Mouse (Mus musculus): ENCODE data around the gene Otulin. TPM values are rescaled to one million over a fixed set of nuclear protein-coding genes. Genes with fewer than 3 reads are reported as not detected.

Gene Otulin
- polyA plus RNA-seq, 1 experiment from 2014 or later = 36.8 TPM

DNA sequence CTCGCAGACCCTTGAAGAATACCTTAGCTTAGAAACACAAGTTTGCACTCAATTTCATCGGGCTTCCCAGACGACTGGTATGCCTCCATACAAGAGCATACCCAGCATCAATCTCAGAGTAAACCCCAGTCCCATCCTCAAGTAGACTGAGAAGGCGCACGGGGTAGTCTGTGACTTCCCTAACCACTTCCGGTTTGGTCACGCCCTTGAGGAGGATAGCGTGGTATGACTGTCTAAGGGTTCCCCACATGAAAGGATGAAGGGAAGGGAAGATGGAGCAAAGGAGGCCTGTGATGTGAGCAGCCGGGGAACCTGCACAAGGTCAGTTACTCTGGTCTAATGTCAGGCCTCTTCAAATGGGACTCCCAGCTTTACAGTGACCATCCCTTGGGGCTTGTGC is 2.7 kb downstream of the Otulin start:
- 92% methylated on average over 9 of the region's 9 CpGs for WGBS
- H3K4me2 ChIP-seq = no peak overlapping the region
- H3K27ac ChIP-seq = no peak overlapping the region
- no peak overlapping the region for H3K9ac ChIP-seq (replicated peaks)
- H3K36me3 ChIP-seq = peaks cover 24% of the 10 kb centered on the region
- H3K4me1 ChIP-seq (replicated peaks) = peaks cover 21% of the 10 kb centered on the region
- ATAC-seq (ENCODE audit: insufficient number of reproducible peaks, insufficient read depth, low FRiP score, low TSS enrichment, low read depth) = no peak
- H3K9me3 ChIP-seq = no peaks in the 10 kb centered on the region
- no peaks in the 10 kb centered on the region for H3K27me3 ChIP-seq
- H3K4me3 ChIP-seq (replicated peaks) = no peak overlapping the region

- Histone ChIP-seq H3K9me3 (no peaks in the 10 kb centered on the region), H3K27ac (no peak overlapping the region), H3K4me3 (replicated peaks) (no peak overlapping the region), H3K27me3 (no peaks in the 10 kb centered on the region), H3K4me2 (no peak overlapping the region), H3K4me1 (replicated peaks) (peaks cover 20% of the 10 kb centered on the region), H3K9ac (replicated peaks) (no peak overlapping the region), H3K36me3 (peaks cover 33% of the 10 kb centered on the region)
- WGBS = 91% methylated on average over 1 of the region's 1 CpGs
- ATAC-seq (ENCODE audit: insufficient number of reproducible peaks, insufficient read depth, low FRiP score, low TSS enrichment, low read depth) = no peak
Measured at GRCm38 (mm10) chr15:27626314-27626713, 4.2 kb downstream of the Otulin start.

DNA sequence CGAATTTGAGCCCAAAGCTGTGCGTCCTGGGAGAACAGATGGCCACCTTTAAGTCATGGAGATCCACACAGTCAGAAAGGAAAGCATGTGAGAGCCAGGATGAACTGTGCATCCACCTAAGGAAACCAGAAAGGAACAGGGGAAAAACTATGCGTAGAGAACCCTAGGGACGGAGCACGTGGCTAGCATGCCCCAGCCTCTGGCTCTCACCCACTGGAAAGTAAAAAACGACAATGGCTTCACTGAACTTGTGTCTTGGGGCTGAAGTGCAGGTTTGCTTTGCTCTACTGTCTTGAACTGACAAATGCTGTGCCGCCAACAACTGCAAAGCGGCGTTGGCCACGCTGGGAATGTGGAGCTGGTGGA is 4.6 kb downstream of the Otulin start:
- Histone ChIP-seq H3K27ac (no peak overlapping the region), H3K27me3 (no peaks in the 10 kb centered on the region), H3K4me2 (no peak overlapping the region), H3K4me3 (replicated peaks) (no peak overlapping the region), H3K4me1 (replicated peaks) (peaks cover 16% of the 10 kb centered on the region), H3K9me3 (no peaks in the 10 kb centered on the region), H3K9ac (replicated peaks) (no peak overlapping the region), H3K36me3 (peaks cover 38% of the 10 kb centered on the region)
- 95% methylated on average over 10 of the region's 10 CpGs for WGBS
- no peak for ATAC-seq (ENCODE audit: insufficient number of reproducible peaks, insufficient read depth, low FRiP score, low TSS enrichment, low read depth)

- H3K27me3 ChIP-seq = no peaks in the 10 kb centered on the region
- peaks cover 16% of the 10 kb centered on the region for H3K4me1 ChIP-seq (replicated peaks)
- WGBS = 88% methylated on average over 13 of the region's 13 CpGs
- H3K4me2 ChIP-seq = no peak overlapping the region
- ATAC-seq (ENCODE audit: insufficient number of reproducible peaks, insufficient read depth, low FRiP score, low TSS enrichment, low read depth) = no peak
- no peak overlapping the region for H3K4me3 ChIP-seq (replicated peaks)
- no peak overlapping the region for H3K9ac ChIP-seq (replicated peaks)
- no peaks in the 10 kb centered on the region for H3K9me3 ChIP-seq
- H3K36me3 ChIP-seq = peaks cover 42% of the 10 kb centered on the region
- no peak overlapping the region for H3K27ac ChIP-seq
Measured at GRCm38 (mm10) chr15:27625014-27625889, 5.2 kb downstream of the Otulin start.

DNA sequence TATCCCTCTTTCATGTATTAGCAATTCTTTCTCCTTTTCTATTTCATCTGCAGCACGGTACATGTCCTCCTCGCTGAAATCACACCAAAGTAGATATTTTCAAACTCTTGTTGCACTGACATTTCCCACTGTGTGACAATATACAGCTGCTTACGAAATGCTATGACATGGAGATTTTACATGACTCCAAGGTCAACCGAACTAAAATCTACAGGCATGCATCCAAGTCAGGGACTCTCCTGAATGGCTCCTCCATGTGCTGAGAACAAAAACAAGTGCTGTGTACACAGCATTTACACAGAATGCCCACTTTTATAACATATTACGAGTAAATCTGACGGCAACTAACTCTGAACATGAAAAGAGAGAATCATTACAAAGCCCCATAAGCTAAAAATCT is 7.2 kb downstream of the Otulin start:
- Histone ChIP-seq H3K9me3 (no peaks in the 10 kb centered on the region), H3K27ac (no peak overlapping the region), H3K4me2 (no peak overlapping the region), H3K36me3 (peaks cover 55% of the 10 kb centered on the region), H3K9ac (replicated peaks) (no peak overlapping the region), H3K4me1 (replicated peaks) (no peaks in the 10 kb centered on the region), H3K27me3 (no peaks in the 10 kb centered on the region), H3K4me3 (replicated peaks) (no peak overlapping the region)
- 91% methylated on average over 6 of the region's 6 CpGs for WGBS
- no peak for ATAC-seq (ENCODE audit: insufficient number of reproducible peaks, insufficient read depth, low FRiP score, low TSS enrichment, low read depth)

- H3K4me3 ChIP-seq (replicated peaks) = no peak overlapping the region
- no peaks in the 10 kb centered on the region for H3K27me3 ChIP-seq
- H3K27ac ChIP-seq = no peak overlapping the region
- H3K4me1 ChIP-seq (replicated peaks) = no peaks in the 10 kb centered on the region
- 90% methylated on average over 6 of the region's 6 CpGs for WGBS
- H3K4me2 ChIP-seq = no peak overlapping the region
- no peak for ATAC-seq (ENCODE audit: insufficient number of reproducible peaks, insufficient read depth, low FRiP score, low TSS enrichment, low read depth)
- no peaks in the 10 kb centered on the region for H3K9me3 ChIP-seq
- H3K36me3 ChIP-seq = peaks cover 62% of the 10 kb centered on the region
- no peak overlapping the region for H3K9ac ChIP-seq (replicated peaks)
Measured at GRCm38 (mm10) chr15:27620475-27621185, 9.9 kb downstream of the Otulin start.

- no peak for ATAC-seq (ENCODE audit: insufficient number of reproducible peaks, insufficient read depth, low FRiP score, low TSS enrichment, low read depth)
- no peak overlapping the region for H3K4me3 ChIP-seq (replicated peaks)
- no peak overlapping the region for H3K9ac ChIP-seq (replicated peaks)
- peaks cover 58% of the 10 kb centered on the region for H3K36me3 ChIP-seq
- 67% methylated on average over 3 of the region's 3 CpGs for WGBS
- H3K27ac ChIP-seq = no peak overlapping the region
- H3K27me3 ChIP-seq = no peaks in the 10 kb centered on the region
- H3K4me2 ChIP-seq = no peak overlapping the region
- H3K4me1 ChIP-seq (replicated peaks) = no peaks in the 10 kb centered on the region
- H3K9me3 ChIP-seq = no peaks in the 10 kb centered on the region
Measured at GRCm38 (mm10) chr15:27619683-27620082, 10.8 kb downstream of the Otulin start.

- no peak for ATAC-seq (ENCODE audit: insufficient number of reproducible peaks, insufficient read depth, low FRiP score, low TSS enrichment, low read depth)
- no peak overlapping the region for H3K4me2 ChIP-seq
- no peak overlapping the region for H3K9ac ChIP-seq (replicated peaks)
- H3K27ac ChIP-seq = no peak overlapping the region
- no peaks in the 10 kb centered on the region for H3K27me3 ChIP-seq
- 81% methylated on average over 6 of the region's 6 CpGs for WGBS
- peaks cover 64% of the 10 kb centered on the region for H3K36me3 ChIP-seq
- H3K4me3 ChIP-seq (replicated peaks) = no peak overlapping the region
- H3K9me3 ChIP-seq = no peaks in the 10 kb centered on the region
- H3K4me1 ChIP-seq (replicated peaks) = no peaks in the 10 kb centered on the region
Measured at GRCm38 (mm10) chr15:27618778-27619533, 11.5 kb downstream of the Otulin start.

GRCm38 (mm10) chr15:27617227-27617626 is 13.3 kb downstream of the Otulin start:
- Histone ChIP-seq H3K4me1 (replicated peaks) (no peaks in the 10 kb centered on the region), H3K9ac (replicated peaks) (no peak overlapping the region), H3K27ac (no peak overlapping the region), H3K4me2 (no peak overlapping the region), H3K36me3 (peaks cover 52% of the 10 kb centered on the region), H3K27me3 (no peaks in the 10 kb centered on the region), H3K9me3 (no peaks in the 10 kb centered on the region), H3K4me3 (replicated peaks) (no peak overlapping the region)
- ATAC-seq (ENCODE audit: insufficient number of reproducible peaks, insufficient read depth, low FRiP score, low TSS enrichment, low read depth) = no peak
- 86% methylated on average over 3 of the region's 3 CpGs for WGBS

- H3K4me2 ChIP-seq = no peak overlapping the region
- H3K4me3 ChIP-seq (replicated peaks) = no peak overlapping the region
- 81% methylated on average over 4 of the region's 4 CpGs for WGBS
- H3K27me3 ChIP-seq = no peaks in the 10 kb centered on the region
- no peak overlapping the region for H3K9ac ChIP-seq (replicated peaks)
- peaks cover 53% of the 10 kb centered on the region for H3K36me3 ChIP-seq
- no peaks in the 10 kb centered on the region for H3K4me1 ChIP-seq (replicated peaks)
- H3K9me3 ChIP-seq = no peaks in the 10 kb centered on the region
- no peak for ATAC-seq (ENCODE audit: insufficient number of reproducible peaks, insufficient read depth, low FRiP score, low TSS enrichment, low read depth)
- no peak overlapping the region for H3K27ac ChIP-seq
Measured at GRCm38 (mm10) chr15:27616159-27616558, 14.3 kb downstream of the Otulin start.

- Histone ChIP-seq H3K9ac (replicated peaks) (no peak overlapping the region), H3K4me1 (replicated peaks) (peaks cover 13% of the 10 kb centered on the region), H3K4me3 (replicated peaks) (no peak overlapping the region), H3K4me2 (no peak overlapping the region), H3K9me3 (no peaks in the 10 kb centered on the region), H3K36me3 (peaks cover 41% of the 10 kb centered on the region), H3K27ac (no peak overlapping the region), H3K27me3 (no peaks in the 10 kb centered on the region)
- ATAC-seq (ENCODE audit: insufficient number of reproducible peaks, insufficient read depth, low FRiP score, low TSS enrichment, low read depth) = no peak
- 95% methylated on average over 4 of the region's 4 CpGs for WGBS
Measured at GRCm38 (mm10) chr15:27613255-27613654, 17.2 kb downstream of the Otulin start.

Measured in limb, embryonic 12.5 days (tissue).